ENCODE assay signal across 8 mouse cellular contexts in the genomic region with DNA sequence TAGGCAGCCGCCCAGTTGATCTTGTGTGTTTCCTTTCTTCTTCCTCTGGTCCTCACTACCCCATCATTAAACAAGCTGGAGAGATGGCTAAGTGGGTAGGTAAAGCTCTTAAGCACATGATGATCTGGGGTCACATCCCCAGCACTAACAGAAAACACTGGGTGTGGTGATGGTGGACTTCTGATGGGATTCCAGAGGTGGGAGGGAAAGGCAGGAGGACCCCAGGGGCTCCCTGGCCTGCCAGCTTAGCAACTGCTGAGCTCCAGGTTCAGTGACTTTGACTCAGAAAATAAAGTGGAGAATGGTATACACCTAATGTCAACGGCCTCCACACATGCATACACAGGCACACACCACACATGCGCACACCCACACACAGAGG. TPM values are rescaled to one million over a fixed set of nuclear protein-coding genes. Genes with fewer than 3 reads are reported as not detected.
A peak's percentile ranks its signal among the peaks of the same experiment; 100 is the strongest.
DNase-seq lines count a peak whose midpoint lies in the region; ATAC-seq and TF ChIP-seq lines count a peak whose summit lies in the region.

No protein-coding gene starts in this region.

- H3K27ac ChIP-seq in heart, embryonic 16.5 days (ENCODE audit: low read length) = peak overlapping the region; percentile 81
- H3K27ac ChIP-seq in hindbrain, embryonic 10.5 days = peak overlapping the region; percentile 94
- peak overlapping the region; percentile 88 for H3K27ac ChIP-seq in midbrain, embryonic 13.5 days

- H3K36me3 ChIP-seq in heart, embryonic 16.5 days (ENCODE audit: control insufficient read depth, insufficient read depth) = peaks cover 12% of the 10 kb centered on the region; the same call in 1 of the 2 replicates
- peaks cover 57% of the 10 kb centered on the region for H3K36me3 ChIP-seq in G1E (replicated peaks)
- H3K36me3 ChIP-seq in hindbrain, embryonic 10.5 days = peaks cover 69% of the 10 kb centered on the region
- peaks cover 60% of the 10 kb centered on the region for H3K36me3 ChIP-seq in midbrain, embryonic 13.5 days

- intact Hi-C loops in left cerebral cortex, postnatal 10 days (cut with DNase I) = no loop called here

- H3K4me2 ChIP-seq in heart, embryonic 16.5 days (ENCODE audit: low read depth, low read length) = peak overlapping the region; percentile 84
- H3K4me2 ChIP-seq in midbrain, embryonic 13.5 days (replicated peaks) = peak overlapping the region; percentile 79

- H3K4me3 ChIP-seq in heart, embryonic 16.5 days (ENCODE audit: low read length) = peak overlapping the region; percentile 65
- peak overlapping the region; percentile 80 for H3K4me3 ChIP-seq in G1E (ENCODE audit: low read depth, low read length)
- H3K4me3 ChIP-seq in hindbrain, embryonic 10.5 days = peak overlapping the region; percentile 83
- H3K4me3 ChIP-seq in midbrain, embryonic 13.5 days (replicated peaks) = peak overlapping the region; percentile 83

- WGBS in heart, embryonic 16.5 days = 41% methylated on average over 3 of the region's 3 CpGs
- WGBS in hindbrain, embryonic 10.5 days = 52% methylated on average over 3 of the region's 3 CpGs
- 48% methylated on average over 3 of the region's 3 CpGs for WGBS in midbrain, embryonic 13.5 days

- 0 out of 2 replicates have a peak, but pooled peaks have one; percentile 0 for ATAC-seq in heart, embryonic 16.5 days (replicated peaks; ENCODE audit: extremely low read depth, insufficient read depth, low FRiP score)
- ATAC-seq in G1E (ENCODE audit: extremely low read depth, insufficient number of reproducible peaks, low FRiP score, poor library complexity, severe bottlenecking) = no peak
- ATAC-seq in midbrain, embryonic 13.5 days = peak; percentile 38

- no peaks in the 10 kb centered on the region for H3K9me3 ChIP-seq in heart, embryonic 16.5 days (replicated peaks; ENCODE audit: control insufficient read depth, low read length)
- no peaks in the 10 kb centered on the region for H3K9me3 ChIP-seq in G1E (replicated peaks)
- no peaks in the 10 kb centered on the region for H3K9me3 ChIP-seq in hindbrain, embryonic 10.5 days
- no peaks in the 10 kb centered on the region for H3K9me3 ChIP-seq in midbrain, embryonic 13.5 days

- no peaks in the 10 kb centered on the region for H3K27me3 ChIP-seq in heart, embryonic 16.5 days (ENCODE audit: control insufficient read depth, insufficient read depth, low read length)
- H3K27me3 ChIP-seq in G1E (ENCODE audit: insufficient read depth, low read length) = no peaks in the 10 kb centered on the region
- H3K27me3 ChIP-seq in hindbrain, embryonic 10.5 days (ENCODE audit: insufficient read depth, poor library complexity, severe bottlenecking) = no peaks in the 10 kb centered on the region
- no peaks in the 10 kb centered on the region for H3K27me3 ChIP-seq in midbrain, embryonic 13.5 days

- no peak for DNase-seq in heart, adult 8-10 months (ENCODE audit: low spot score)
- peak; percentile 25 for DNase-seq in G1E (ENCODE audit: low spot score)
- peak; percentile 28 for DNase-seq in hindbrain, embryonic 10.5 days (ENCODE audit: low spot score)
- DNase-seq in adrenal gland, postnatal 4 days (ENCODE audit: low spot score in 2 of 2) = no peak
- DNase-seq in left cerebral cortex, postnatal 10 days (ENCODE audit: extremely low spot score in 1 of 2, low spot score in 2 of 2) = no peak
- DNase-seq in ovary, postnatal 14 days (ENCODE audit: low spot score) = no peak

- no peak for TF ChIP-seq CTCF in G1E (IDR thresholded peaks at IDR 0.05; ENCODE audit: low read depth, low read length)

- peak overlapping the region; percentile 80 for H3K9ac ChIP-seq in heart, embryonic 16.5 days (ENCODE audit: low read length)
- H3K9ac ChIP-seq in midbrain, embryonic 13.5 days (replicated peaks) = peak overlapping the region; percentile 85

- peaks cover 20% of the 10 kb centered on the region for H3K4me1 ChIP-seq in heart, embryonic 16.5 days (ENCODE audit: control insufficient read depth, insufficient read depth, low read length)
- H3K4me1 ChIP-seq in G1E (ENCODE audit: insufficient read depth, low read depth, low read length) = peaks cover 33% of the 10 kb centered on the region
- H3K4me1 ChIP-seq in hindbrain, embryonic 10.5 days (replicated peaks) = peaks cover 19% of the 10 kb centered on the region
- peaks cover 19% of the 10 kb centered on the region for H3K4me1 ChIP-seq in midbrain, embryonic 13.5 days (replicated peaks)

RNA-seq across cellular contexts. Expression of gene Gm28042, which starts 0.6 kb away (rescaled TPM):
- 2.0 and 2.2 TPM in 2 replicates for polyA plus RNA-seq in heart, embryonic 16.5 days (2015; fragmentation: Nextera tagmentation; extraction: Ambion mirVana)
- total RNA-seq in heart, adult 8-10 months (2022) = under 1 TPM; 0.16 to 0.59 (median 0.21) TPM
- total RNA-seq in G1E (2014; fragmentation: Nextera tagmentation) (not detected in 2 replicates), G1E (2017) (0.05 and 0.23 TPM in 2 replicates)
- 0.06 and 0.21 TPM in 2 replicates for polyA plus RNA-seq in G1E (2012)
- polyA plus RNA-seq in hindbrain, embryonic 10.5 days (2016; fragmentation: Nextera tagmentation; extraction: Ambion mirVana) = 3.3 and 6.0 TPM in 2 replicates
- polyA plus RNA-seq in midbrain, embryonic 13.5 days (2015; fragmentation: Nextera tagmentation; extraction: Ambion mirVana) = 5.7 and 5.8 TPM in 2 replicates
- 1 to 10 TPM; 1.5 to 4.2 TPM for total RNA-seq in adrenal gland, postnatal 4 days (2021)
- total RNA-seq in left cerebral cortex, postnatal 10 days (2021) = 1 to 10 TPM in 1 of 2 experiments, under 1 TPM in 1; 0.71 to 1.6 TPM

RNA-seq across cellular contexts. Expression of gene Jmjd7, which starts 0.7 kb away (rescaled TPM):
- 16.7 and 17.3 TPM in 2 replicates for polyA plus RNA-seq in heart, embryonic 16.5 days (2015; fragmentation: Nextera tagmentation; extraction: Ambion mirVana)
- total RNA-seq in heart, adult 8-10 months (2022) = 1 to 10 TPM; 6.6 to 8.6 (median 7.2) TPM
- 2.8 and 3.7 TPM in 2 replicates for total RNA-seq in G1E (2014; fragmentation: Nextera tagmentation)
- total RNA-seq in G1E (2017) = 0.66 and 0.70 TPM in 2 replicates
- polyA plus RNA-seq in G1E (2012) = 3.2 TPM in 2 replicates
- 24.2 and 25.1 TPM in 2 replicates for polyA plus RNA-seq in hindbrain, embryonic 10.5 days (2016; fragmentation: Nextera tagmentation; extraction: Ambion mirVana)
- polyA plus RNA-seq in midbrain, embryonic 13.5 days (2015; fragmentation: Nextera tagmentation; extraction: Ambion mirVana) = 26.0 and 26.5 TPM in 2 replicates
- 10 to 100 TPM; 15.0 to 16.8 TPM for total RNA-seq in adrenal gland, postnatal 4 days (2021)
- 1 to 10 TPM; 5.6 to 6.2 TPM for total RNA-seq in left cerebral cortex, postnatal 10 days (2021)

RNA-seq across cellular contexts. Expression of gene Pla2g4b, which starts 5.3 kb away (rescaled TPM):
- 1.8 and 2.3 TPM in 2 replicates for polyA plus RNA-seq in heart, embryonic 16.5 days (2015; fragmentation: Nextera tagmentation; extraction: Ambion mirVana)
- total RNA-seq in heart, adult 8-10 months (2022) = 1 to 10 TPM in 3 of 4 experiments, under 1 TPM in 1; 0.72 to 1.8 (median 1.3) TPM
- total RNA-seq in G1E (2014; fragmentation: Nextera tagmentation) (0.19 TPM in 1 of 2 replicates, not detected in the other), G1E (2017) (0.06 and 0.27 TPM in 2 replicates)
- polyA plus RNA-seq in G1E (2012) = 0.35 and 0.59 TPM in 2 replicates
- 3.2 and 3.8 TPM in 2 replicates for polyA plus RNA-seq in hindbrain, embryonic 10.5 days (2016; fragmentation: Nextera tagmentation; extraction: Ambion mirVana)
- 4.6 and 5.4 TPM in 2 replicates for polyA plus RNA-seq in midbrain, embryonic 13.5 days (2015; fragmentation: Nextera tagmentation; extraction: Ambion mirVana)
- total RNA-seq in adrenal gland, postnatal 4 days (2021) = 1 to 10 TPM; 3.6 to 3.7 TPM
- total RNA-seq in left cerebral cortex, postnatal 10 days (2021) = 1 to 10 TPM; 2.6 to 3.3 TPM

RNA-seq across cellular contexts. Expression of gene Mapkbp1, which starts 55.4 kb away (rescaled TPM):
- 2.2 and 2.4 TPM in 2 replicates for polyA plus RNA-seq in heart, embryonic 16.5 days (2015; fragmentation: Nextera tagmentation; extraction: Ambion mirVana)
- 1 to 10 TPM; 6.9 to 8.5 (median 8.3) TPM for total RNA-seq in heart, adult 8-10 months (2022)
- total RNA-seq in G1E (2014; fragmentation: Nextera tagmentation) (9.3 and 9.8 TPM in 2 replicates), G1E (2017) (3.7 and 3.9 TPM in 2 replicates)
- polyA plus RNA-seq in G1E (2012) = 2.8 and 4.2 TPM in 2 replicates
- 4.0 and 4.1 TPM in 2 replicates for polyA plus RNA-seq in hindbrain, embryonic 10.5 days (2016; fragmentation: Nextera tagmentation; extraction: Ambion mirVana)
- 5.3 and 6.0 TPM in 2 replicates for polyA plus RNA-seq in midbrain, embryonic 13.5 days (2015; fragmentation: Nextera tagmentation; extraction: Ambion mirVana)
- 10 to 100 TPM; 25.3 to 27.2 TPM for total RNA-seq in adrenal gland, postnatal 4 days (2021)
- total RNA-seq in left cerebral cortex, postnatal 10 days (2021) = 10 to 100 TPM; 79.1 to 79.2 TPM

Comparison
In these comparisons a context has a peak if more than half of its experiments do, and no peak if none do; other contexts are left out.
1. DNase-seq: peak in G1E (single experiment) and hindbrain, embryonic 10.5 days (single experiment); none in heart, adult 8-10 months (single experiment), adrenal gland, postnatal 4 days (0 of 2), left cerebral cortex, postnatal 10 days (0 of 2) and ovary, postnatal 14 days (single experiment).
2. Peak in every context shown above with its lines, with median percentiles within 50 percentile points of each other: H3K27ac ChIP-seq and H3K4me3 ChIP-seq.